Mouse (Mus musculus) embryo, embryonic 10 days (tissue): Measurements from ENCODE around the gene Mdh1b.

Experiments
- DNase-seq: peaks from one replicate; pipeline ENCODE4 v3.0.0-alpha.2; 2015; ENCODE audit warnings: low spot score

The Mdh1b gene

GRCm38 (mm10) chr1:63658016-63658415 is 72.1 kb downstream of the Mdh1b start:
- DNase-seq: peak; percentile 84
